Comparison of ENCODE assay signal across 8 mouse cellular contexts in the genomic region with DNA sequence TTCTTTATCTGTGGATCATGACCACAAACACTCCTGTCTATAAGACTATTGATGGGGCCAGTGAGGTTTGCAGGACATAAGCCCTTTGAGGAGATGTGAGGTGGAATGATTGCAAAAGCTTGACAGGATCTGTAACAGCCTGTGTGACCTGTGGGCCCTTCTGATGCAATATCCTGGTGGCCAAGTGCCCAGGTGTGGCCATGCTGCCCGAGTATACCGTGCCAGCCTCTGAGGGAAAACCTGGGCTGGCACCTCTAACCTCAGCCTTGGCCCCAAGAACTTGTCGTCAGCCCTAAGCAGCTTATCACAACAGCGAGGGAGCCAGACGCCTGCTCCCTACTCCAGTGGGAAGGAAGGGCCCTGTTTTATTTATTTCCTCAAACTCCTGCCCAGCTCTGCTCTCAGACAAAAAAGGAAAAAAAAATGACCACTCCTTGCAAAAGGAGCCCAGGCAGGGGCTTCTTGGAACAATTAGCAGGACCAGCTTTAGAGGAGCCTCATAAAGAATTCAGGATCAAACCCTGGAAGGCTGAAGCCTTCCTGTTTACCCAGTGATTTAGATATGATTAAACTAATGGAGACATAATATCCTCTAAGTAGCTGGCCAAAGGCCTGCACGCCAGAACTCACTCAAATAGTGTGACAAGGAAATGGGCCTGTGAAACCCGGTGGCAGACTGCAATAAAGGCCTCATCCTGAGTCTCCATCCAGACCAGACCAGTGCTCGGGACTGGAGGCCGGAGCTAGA. TPM values are rescaled to one million over a fixed set of nuclear protein-coding genes. Genes with fewer than 3 reads are reported as not detected.
DNase-seq lines count a peak whose midpoint lies in the region; ATAC-seq and TF ChIP-seq lines count a peak whose summit lies in the region.

No protein-coding gene starts in this region.

- H3K9ac ChIP-seq in forebrain, embryonic 16.5 days (replicated peaks; ENCODE audit: low read depth, low read length), result no peak overlapping the region
- H3K9ac ChIP-seq in forebrain, postnatal 0 days, result no peak overlapping the region
- no peak overlapping the region; the same call in 1 of the 2 replicates for H3K9ac ChIP-seq in lung, embryonic 16.5 days (ENCODE audit: low read length)
- no peak overlapping the region for H3K9ac ChIP-seq in midbrain, embryonic 15.5 days

- no peak overlapping the region for H3K4me2 ChIP-seq in forebrain, embryonic 16.5 days (ENCODE audit: low read length)
- no peak overlapping the region for H3K4me2 ChIP-seq in forebrain, postnatal 0 days (ENCODE audit: low read depth)
- H3K4me2 ChIP-seq in lung, embryonic 16.5 days (ENCODE audit: low read depth, low read length), result no peak overlapping the region
- H3K4me2 ChIP-seq in midbrain, embryonic 15.5 days, result no peak overlapping the region

- H3K4me3 ChIP-seq in forebrain, embryonic 16.5 days (replicated peaks; ENCODE audit: low read length), result no peak overlapping the region
- H3K4me3 ChIP-seq in forebrain, postnatal 0 days (ENCODE audit: low read depth, low read length), result no peak overlapping the region
- no peak overlapping the region for H3K4me3 ChIP-seq in lung, embryonic 16.5 days (ENCODE audit: low read length)
- no peak overlapping the region for H3K4me3 ChIP-seq in midbrain, embryonic 15.5 days

- H3K27ac ChIP-seq in forebrain, embryonic 16.5 days (ENCODE audit: low read length), result no peak overlapping the region
- H3K27ac ChIP-seq in forebrain, postnatal 0 days (ENCODE audit: low read depth, low read length), result no peak overlapping the region
- peak overlapping the region; percentile 97 for H3K27ac ChIP-seq in lung, embryonic 16.5 days (ENCODE audit: low read length)
- H3K27ac ChIP-seq in midbrain, embryonic 15.5 days, result no peak overlapping the region

- H3K4me1 ChIP-seq in forebrain, embryonic 16.5 days (replicated peaks; ENCODE audit: control insufficient read depth, insufficient read depth, low read length), result 0 out of 2 replicates have a peak, but pooled peaks cover 2% of the 10 kb centered on the region
- H3K4me1 ChIP-seq in forebrain, postnatal 0 days (ENCODE audit: insufficient read depth), result no peaks in the 10 kb centered on the region
- H3K4me1 ChIP-seq in lung, embryonic 16.5 days (replicated peaks; ENCODE audit: control insufficient read depth, insufficient read depth, low read length), result peaks cover 25% of the 10 kb centered on the region
- H3K4me1 ChIP-seq in midbrain, embryonic 15.5 days, result no peaks in the 10 kb centered on the region

- no peak for DNase-seq in forebrain, postnatal 0 days
- DNase-seq in brain, adult 2 months (ENCODE audit: low read depth, low spot score), result peak; percentile 17
- peak; percentile 48 to 51 for DNase-seq in heart, postnatal 36 days
- no peak for DNase-seq in right cerebral cortex, postnatal 14 days
- no peak for DNase-seq in Muller cell, postnatal 12 days (ENCODE audit: inconsistent ontology term)

- TF ChIP-seq CTCF in forebrain, postnatal 0 days (IDR thresholded peaks at IDR 0.05; ENCODE audit: low read depth), result no peak

- H3K27me3 ChIP-seq in forebrain, embryonic 16.5 days (replicated peaks; ENCODE audit: control insufficient read depth, insufficient read depth, low read length), result no peaks in the 10 kb centered on the region
- no peaks in the 10 kb centered on the region; the same call in 1 of the 2 replicates for H3K27me3 ChIP-seq in forebrain, postnatal 0 days (ENCODE audit: insufficient read depth, low read length)
- H3K27me3 ChIP-seq in lung, embryonic 16.5 days (ENCODE audit: control insufficient read depth, insufficient read depth, low read depth, low read length), result no peaks in the 10 kb centered on the region
- no peaks in the 10 kb centered on the region for H3K27me3 ChIP-seq in midbrain, embryonic 15.5 days (replicated peaks)

- intact Hi-C loops in heart, postnatal 36 days (cut with DNase I), result no loop called here

- no peaks in the 10 kb centered on the region for H3K36me3 ChIP-seq in forebrain, embryonic 16.5 days (ENCODE audit: control insufficient read depth, insufficient read depth)
- H3K36me3 ChIP-seq in forebrain, postnatal 0 days (ENCODE audit: insufficient read depth), result no peaks in the 10 kb centered on the region
- H3K36me3 ChIP-seq in lung, embryonic 16.5 days (ENCODE audit: control insufficient read depth, insufficient read depth, low read length), result no peaks in the 10 kb centered on the region
- no peaks in the 10 kb centered on the region for H3K36me3 ChIP-seq in midbrain, embryonic 15.5 days (replicated peaks)

- H3K9me3 ChIP-seq in forebrain, embryonic 16.5 days (ENCODE audit: control insufficient read depth, low read length), result no peaks in the 10 kb centered on the region
- no peaks in the 10 kb centered on the region for H3K9me3 ChIP-seq in forebrain, postnatal 0 days (ENCODE audit: low read length)
- H3K9me3 ChIP-seq in lung, embryonic 16.5 days (ENCODE audit: control insufficient read depth, low read length), result no peaks in the 10 kb centered on the region
- H3K9me3 ChIP-seq in midbrain, embryonic 15.5 days, result no peaks in the 10 kb centered on the region

- peak; percentile 43; the same call in 1 of the 2 replicates for ATAC-seq in forebrain, embryonic 16.5 days
- no peak for ATAC-seq in forebrain, postnatal 0 days
- ATAC-seq in lung, embryonic 16.5 days (ENCODE audit: low read depth), result peak; percentile 45
- no peak for ATAC-seq in midbrain, embryonic 15.5 days (replicated peaks)

- WGBS in forebrain, embryonic 16.5 days, result 59% methylated on average over 9 of the region's 9 CpGs
- 59% methylated on average over 9 of the region's 9 CpGs for WGBS in forebrain, postnatal 0 days
- WGBS in lung, embryonic 16.5 days, result 34% methylated on average over 9 of the region's 9 CpGs
- WGBS in midbrain, embryonic 15.5 days, result 60% methylated on average over 9 of the region's 9 CpGs

RNA-seq across cellular contexts. Expression of gene Tc2n, which starts 49.2 kb away (rescaled TPM):
- 0.11 and 0.22 TPM in 2 replicates for polyA plus RNA-seq in forebrain, embryonic 16.5 days (2015; fragmentation: Nextera tagmentation; extraction: Ambion mirVana)
- total RNA-seq in forebrain, postnatal 0 days (2014; rRNA removed), result 0.62 and 0.86 TPM in 2 replicates
- polyA plus RNA-seq in forebrain, postnatal 0 days (2015; fragmentation: Nextera tagmentation; extraction: Ambion mirVana), result 0.10 and 0.31 TPM in 2 replicates
- under 1 TPM; 0.65 to 0.97 TPM for total RNA-seq in heart, postnatal 36 days (2021)
- polyA plus RNA-seq in lung, embryonic 16.5 days (2015; fragmentation: Nextera tagmentation; extraction: Ambion mirVana), result 9.7 and 11.2 TPM in 2 replicates
- polyA plus RNA-seq in midbrain, embryonic 15.5 days (2015; fragmentation: Nextera tagmentation; extraction: Ambion mirVana), result 0.18 and 0.39 TPM in 2 replicates

RNA-seq across cellular contexts. Expression of gene Fbln5, which starts 51.4 kb away (rescaled TPM):
- polyA plus RNA-seq in forebrain, embryonic 16.5 days (2015; fragmentation: Nextera tagmentation; extraction: Ambion mirVana), result 7.9 and 13.5 TPM in 2 replicates
- 4.2 and 7.5 TPM in 2 replicates for total RNA-seq in forebrain, postnatal 0 days (2014; rRNA removed)
- polyA plus RNA-seq in forebrain, postnatal 0 days (2015; fragmentation: Nextera tagmentation; extraction: Ambion mirVana), result 14.0 and 15.6 TPM in 2 replicates
- 10 to 100 TPM; 27.7 to 29.8 TPM for total RNA-seq in heart, postnatal 36 days (2021)
- polyA plus RNA-seq in lung, embryonic 16.5 days (2015; fragmentation: Nextera tagmentation; extraction: Ambion mirVana), result 180 and 194 TPM in 2 replicates
- 10.1 and 11.6 TPM in 2 replicates for polyA plus RNA-seq in midbrain, embryonic 15.5 days (2015; fragmentation: Nextera tagmentation; extraction: Ambion mirVana)

Comparison
In these comparisons a context has a peak if more than half of its experiments do, and no peak if none do; other contexts are left out.
1. ATAC-seq: peak in forebrain, embryonic 16.5 days (single experiment) and lung, embryonic 16.5 days (single experiment); none in forebrain, postnatal 0 days (single experiment) and midbrain, embryonic 15.5 days (single experiment).
2. DNase-seq: peak in brain, adult 2 months (single experiment) and heart, postnatal 36 days (2 of 2); none in forebrain, postnatal 0 days (single experiment), right cerebral cortex, postnatal 14 days (single experiment) and Muller cell, postnatal 12 days (single experiment).
3. RNA of gene Fbln5, which starts 51.4 kb away (polyA plus RNA-seq): 180 to 194 TPM in lung, embryonic 16.5 days; 14.0 to 15.6 TPM in forebrain, postnatal 0 days, 10.1 to 11.6 TPM in midbrain, embryonic 15.5 days and 7.9 to 13.5 TPM in forebrain, embryonic 16.5 days; every median in the first group is over 10 times any median in the second.